Mouse (Mus musculus): ENCODE measurements around the gene Rcan3.

Gene Rcan3

DNA sequence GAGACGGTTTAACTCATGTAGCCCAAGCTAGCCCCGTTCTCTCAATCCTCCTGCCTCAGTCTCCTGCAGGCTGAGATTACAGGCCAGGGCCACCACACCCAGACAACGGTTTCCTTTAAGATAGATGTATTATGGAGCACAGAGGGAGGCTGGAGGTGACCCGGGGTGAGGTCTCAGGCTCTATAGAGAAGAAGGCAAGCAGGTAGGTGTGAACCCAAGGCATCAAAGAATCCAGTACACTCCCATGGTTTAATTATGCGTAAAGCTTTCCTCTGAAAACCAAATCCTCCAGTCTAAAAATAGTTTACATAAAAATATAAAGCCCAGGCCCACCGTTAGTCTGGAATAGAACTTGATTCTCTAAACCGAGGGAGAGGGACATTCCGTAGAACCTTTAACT, 20.2 kb downstream of the Rcan3 start:
- no peak for DNase-seq

DNA sequence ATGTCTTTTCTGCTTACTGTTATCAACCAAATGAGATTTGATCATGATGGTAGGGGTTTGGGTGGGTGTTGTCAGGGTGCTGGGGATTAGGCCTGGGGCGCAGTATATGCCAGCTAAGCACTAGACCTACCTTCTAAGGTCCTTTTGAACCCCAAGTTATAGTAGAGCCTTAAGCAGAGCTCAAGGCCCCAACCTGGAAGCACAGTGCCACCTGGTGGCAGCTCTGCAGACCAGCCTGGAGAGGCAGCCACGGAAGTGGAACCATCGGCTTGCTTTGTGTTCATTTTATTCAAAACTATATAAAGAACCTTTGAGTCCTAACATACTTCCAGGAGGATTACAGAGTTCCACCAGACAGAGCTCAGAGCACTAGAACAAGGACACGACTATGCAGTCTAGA, 22.0 kb downstream of the Rcan3 start:
- peak; percentile 29 to 82 for DNase-seq

DNA sequence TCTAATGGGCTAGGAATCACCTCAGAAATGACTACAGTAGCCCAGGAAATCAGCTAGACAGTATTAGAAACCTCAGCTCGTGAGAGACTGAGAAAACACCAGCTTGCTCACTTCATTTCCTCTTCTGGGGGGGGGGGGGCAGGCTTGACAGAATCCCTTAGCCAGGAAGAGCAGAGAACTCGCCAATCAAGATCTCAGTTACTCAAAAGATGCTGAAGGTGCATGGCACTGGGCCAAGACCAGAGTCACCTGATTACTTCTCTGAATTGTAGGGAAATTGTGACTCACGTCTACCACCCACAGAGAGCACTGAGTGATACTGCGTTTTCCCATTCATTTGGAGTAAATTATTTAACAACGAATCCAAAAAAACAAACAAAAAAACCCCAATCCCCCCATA, 27.5 kb downstream of the Rcan3 start:
- peak; percentile 39 to 69 for DNase-seq

- DNase-seq: no peak
These were observed 28.7 kb downstream of the Rcan3 start for GRCm38 (mm10) chr4:135404916-135405315.

DNA sequence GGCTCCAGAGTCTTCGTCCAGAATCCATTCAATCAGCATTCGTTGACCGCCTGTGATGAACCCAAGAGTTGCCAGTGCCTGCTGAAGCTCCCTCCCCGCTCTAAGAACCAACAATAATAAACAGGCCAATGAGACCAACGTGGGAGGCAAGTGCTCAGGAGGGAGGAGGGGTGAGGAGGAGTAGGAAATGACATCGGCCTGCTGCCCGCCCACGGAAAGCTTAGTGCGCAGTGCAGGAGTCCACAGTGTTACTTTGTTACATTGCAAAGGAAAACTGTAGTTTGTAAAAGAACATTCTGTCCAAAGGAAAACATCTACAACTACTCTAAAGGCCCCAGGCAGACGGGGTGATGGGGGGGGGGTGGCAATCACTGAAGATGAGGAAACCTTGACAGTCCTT, 29.6 kb downstream of the Rcan3 start:
- DNase-seq: peak in 1 of 2 experiments; percentile 11

GRCm38 (mm10) chr4:135401881-135402280, 31.8 kb downstream of the Rcan3 start:
- DNase-seq: no peak

DNA sequence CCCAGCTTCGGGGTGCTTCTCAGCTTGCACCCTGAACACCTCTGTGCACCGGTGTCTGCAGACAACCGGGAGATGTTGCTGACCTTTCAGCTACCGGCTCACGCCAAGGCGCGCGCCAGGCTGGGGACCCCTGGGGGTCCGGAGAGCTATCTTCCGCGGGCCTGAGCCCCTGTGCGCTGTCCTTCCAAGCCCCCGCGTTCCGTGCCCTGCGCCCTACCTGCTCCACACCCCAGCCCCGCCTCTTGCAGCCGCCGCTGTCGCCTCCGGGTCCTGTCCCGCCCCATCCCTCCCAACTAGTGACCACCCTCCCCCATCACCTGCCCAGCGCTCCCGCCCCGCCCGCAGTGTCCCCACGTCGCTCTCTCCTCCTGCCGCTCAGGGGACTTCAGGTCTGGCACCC, 35.7 kb downstream of the Rcan3 start, which contains the start of gene Ncmap:
Gene Ncmap, minus strand, starts transcription at position 237 of the 400 bp plus-strand sequence.
- peak in 1 of 2 experiments; percentile 20 for DNase-seq

GRCm38 (mm10) chr4:135397551-135397950, 36.1 kb downstream of the Rcan3 start:
- DNase-seq: no peak

DNA sequence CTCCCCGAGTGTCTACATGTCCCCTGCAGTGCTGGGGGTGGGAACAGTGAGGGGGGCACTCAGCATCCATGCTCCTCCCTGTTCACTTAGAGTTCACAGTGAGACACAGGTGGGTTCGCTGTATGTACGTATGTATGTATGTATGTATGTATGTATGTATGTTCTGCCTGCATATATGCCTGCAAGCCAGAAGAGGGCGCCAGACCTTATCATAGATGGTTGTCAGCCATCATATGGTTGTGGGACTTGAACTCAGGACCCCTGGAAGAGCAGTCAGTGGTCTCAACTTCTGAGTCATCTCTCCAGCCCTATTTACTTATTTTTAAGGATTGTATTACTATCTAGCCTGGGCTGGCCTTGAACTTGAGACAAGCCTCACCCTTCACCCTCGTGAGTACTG, 37.4 kb downstream of the Rcan3 start:
- DNase-seq: no peak

- DNase-seq: no peak
These were observed 38.3 kb downstream of the Rcan3 start for GRCm38 (mm10) chr4:135395375-135395774.

- no peak for DNase-seq
These were observed 39.0 kb downstream of the Rcan3 start for GRCm38 (mm10) chr4:135394666-135395065.

GRCm38 (mm10) chr4:135393381-135393780, 40.3 kb downstream of the Rcan3 start:
- no peak for DNase-seq

- DNase-seq: no peak
These were observed 40.9 kb downstream of the Rcan3 start for GRCm38 (mm10) chr4:135392801-135393200.

- DNase-seq: no peak
These were observed 42.6 kb downstream of the Rcan3 start for GRCm38 (mm10) chr4:135391014-135391413.

DNA sequence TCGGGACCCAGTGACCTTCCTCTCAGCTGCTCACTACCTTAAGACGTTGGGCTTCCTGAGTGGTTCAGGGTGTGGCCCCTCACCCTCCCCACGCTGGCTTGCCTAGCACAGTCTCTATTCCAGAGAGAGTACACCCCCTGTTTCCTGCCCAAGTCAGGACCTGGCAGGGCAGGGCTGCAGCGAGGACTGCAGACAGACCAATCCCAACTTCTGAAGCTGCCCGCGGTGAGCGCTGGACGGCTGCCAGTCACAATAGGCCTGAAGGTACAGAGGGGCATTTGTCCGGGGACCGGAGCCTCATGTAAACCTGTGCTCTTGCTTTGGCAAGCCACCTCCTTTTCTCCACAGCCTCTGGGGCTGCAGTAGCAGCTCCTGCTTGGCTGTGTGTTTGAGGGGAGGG, 48.0 kb downstream of the Rcan3 start:
- peak; percentile 22 to 64 for DNase-seq

DNA sequence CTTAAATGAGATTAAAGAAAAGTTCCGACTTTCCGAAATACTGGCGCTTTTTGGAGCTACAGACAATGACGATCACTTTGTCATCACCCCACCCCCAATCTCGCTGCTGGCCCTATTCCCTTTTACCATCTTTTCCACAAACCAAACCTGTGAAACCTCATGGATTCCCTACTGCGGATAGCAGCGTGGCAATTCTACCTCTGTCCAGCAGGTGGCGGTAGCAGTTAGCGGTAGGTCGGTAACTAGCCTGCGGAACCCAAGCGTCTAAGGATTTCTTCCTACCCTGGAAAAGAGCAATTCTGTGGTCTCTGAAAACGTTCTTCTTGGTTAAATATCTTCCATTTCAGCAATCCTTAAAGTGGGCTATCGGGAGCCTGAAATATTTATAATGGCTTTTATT, 51.3 kb downstream of the Rcan3 start:
- peak; percentile 66 to 88 for DNase-seq

- DNase-seq: no peak
These were observed 52.3 kb downstream of the Rcan3 start for GRCm38 (mm10) chr4:135381355-135381754.

DNA sequence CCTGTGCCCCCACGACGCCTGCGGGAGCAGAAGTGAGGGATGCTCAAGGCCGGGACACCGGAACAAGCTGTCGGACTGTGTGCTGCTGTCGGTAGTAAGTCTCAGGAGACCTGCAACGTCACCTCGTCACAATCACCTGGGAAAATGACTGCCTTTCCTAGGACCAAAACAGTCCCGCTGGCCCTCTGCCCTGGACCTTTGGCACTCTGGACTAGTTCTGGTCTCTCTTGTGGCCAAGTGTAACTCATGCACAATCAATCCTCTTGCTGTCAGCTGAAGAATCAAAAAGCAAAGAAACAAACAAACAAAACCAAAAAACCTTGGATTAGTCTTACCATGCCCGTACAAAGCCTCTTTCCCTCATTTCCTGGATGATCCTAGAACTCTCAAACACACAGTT, 56.4 kb downstream of the Rcan3 start:
- peak in 1 of 2 experiments; percentile 57 for DNase-seq

GRCm38 (mm10) chr4:135375444-135375843, 58.2 kb downstream of the Rcan3 start:
- DNase-seq: no peak

DNA sequence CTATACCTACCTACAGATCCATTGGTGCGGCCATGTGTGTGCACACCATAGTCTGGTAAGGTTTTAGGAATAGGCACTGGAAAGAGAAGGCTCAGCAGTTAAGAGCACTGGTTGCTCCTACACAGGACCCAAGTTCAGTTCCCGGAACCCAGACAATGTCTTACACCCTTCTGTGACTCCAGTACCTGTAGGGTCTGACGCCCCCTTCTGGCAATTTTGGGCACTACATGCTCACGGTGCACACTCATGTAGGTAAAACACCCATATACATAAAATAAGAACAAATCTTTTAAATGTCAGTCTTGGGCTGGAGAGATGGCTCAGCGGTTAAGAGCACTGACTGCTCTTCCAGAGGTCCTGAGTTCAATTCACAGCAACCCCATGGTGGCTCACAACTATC, 60.4 kb downstream of the Rcan3 start:
- no peak for DNase-seq

- DNase-seq: peak in 1 of 2 experiments; percentile 70
These were observed 63.3 kb downstream of the Rcan3 start for GRCm38 (mm10) chr4:135370372-135370771.

GRCm38 (mm10) chr4:135362828-135363227, 70.8 kb downstream of the Rcan3 start:
- DNase-seq: no peak

Data from kidney, postnatal 36 days (tissue).